Mouse (Mus musculus) embryonic facial prominence, embryonic 14.5 days (tissue): ENCODE measurements around the gene Otop1. TPM values are rescaled to one million over a fixed set of nuclear protein-coding genes. Genes with fewer than 3 reads are reported as not detected.

Source experiments
- ATAC-seq: fragments of 200-750 bp; cut with Nextera tagmentation; 2 replicates; pipeline ENCODE4 v1.8.0; 2017; ENCODE audit warnings: low read depth, moderate number of reproducible peaks, moderate TSS enrichment
- DNase-seq: peaks from one replicate; pipeline ENCODE4 v3.0.0-alpha.2; 2015; ENCODE audit warnings: low spot score
- H3K27ac ChIP-seq: fragments of 300-500 bp; sonication (generic); replicated peaks from 2 replicates; pipeline ENCODE4 v1.5.1; 2014; ENCODE audit warnings: low read depth, mild to moderate bottlenecking, low read length, moderate library complexity
- H3K27me3 ChIP-seq: fragments of 300-500 bp; sonication (generic); replicated peaks from 2 replicates; pipeline ENCODE4 v1.6.1; 2014; ENCODE audit warnings: low read length; ENCODE audit not compliant: control insufficient read depth, insufficient read depth
- H3K36me3 ChIP-seq: fragments of 300-500 bp; sonication (generic); 2 replicates; pipeline ENCODE4 v1.6.1; 2014; ENCODE audit warnings: low read length, mixed read lengths; ENCODE audit not compliant: control insufficient read depth, insufficient read depth
- H3K4me1 ChIP-seq: fragments of 300-500 bp; sonication (generic); 2 replicates; pipeline ENCODE4 v1.6.1; 2014; ENCODE audit warnings: antibody characterized with exemption, low read length; ENCODE audit not compliant: control insufficient read depth, insufficient read depth
- H3K4me2 ChIP-seq: fragments of 300-500 bp; sonication (generic); 2 replicates; pipeline ENCODE4 v1.6.1; 2014; ENCODE audit warnings: low read depth, mild to moderate bottlenecking, low read length, moderate library complexity, mixed read lengths
- H3K4me3 ChIP-seq: fragments of 300-500 bp; sonication (generic); 2 replicates; pipeline ENCODE4 v1.5.1; 2014; ENCODE audit warnings: low read depth, mild to moderate bottlenecking, low read length
- H3K9ac ChIP-seq: fragments of 300-500 bp; sonication (generic); 2 replicates; pipeline ENCODE4 v1.6.1; 2014; ENCODE audit warnings: low read depth, mild to moderate bottlenecking, low read length, moderate library complexity, mixed read lengths
- H3K9me3 ChIP-seq: fragments of 300-500 bp; sonication (generic); 2 replicates; pipeline ENCODE4 v1.6.1; 2016; ENCODE audit warnings: low read length; ENCODE audit not compliant: control insufficient read depth
- WGBS: fragments of 180-500 bp; shearing (Covaris S2); extraction: QIAGEN DNeasy Blood & Tissue Kit; methylation state at CpG from one replicate; pipeline ENCODE4 v1.1.7; 2014; 5-methylcytosine and 5-hydroxymethylcytosine counted together
- polyA plus RNA-seq: library from polyadenylated mRNA; unstranded; fragments of >200 nt; fragmentation: Nextera tagmentation; extraction: Ambion mirVana; gene quantifications from 2 replicates; pipeline ENCODE4 v1.2.1, GENCODE M21; 2014

Gene Otop1
- polyA plus RNA-seq, 1 experiment from 2014 or later, result 0.22 TPM

DNA sequence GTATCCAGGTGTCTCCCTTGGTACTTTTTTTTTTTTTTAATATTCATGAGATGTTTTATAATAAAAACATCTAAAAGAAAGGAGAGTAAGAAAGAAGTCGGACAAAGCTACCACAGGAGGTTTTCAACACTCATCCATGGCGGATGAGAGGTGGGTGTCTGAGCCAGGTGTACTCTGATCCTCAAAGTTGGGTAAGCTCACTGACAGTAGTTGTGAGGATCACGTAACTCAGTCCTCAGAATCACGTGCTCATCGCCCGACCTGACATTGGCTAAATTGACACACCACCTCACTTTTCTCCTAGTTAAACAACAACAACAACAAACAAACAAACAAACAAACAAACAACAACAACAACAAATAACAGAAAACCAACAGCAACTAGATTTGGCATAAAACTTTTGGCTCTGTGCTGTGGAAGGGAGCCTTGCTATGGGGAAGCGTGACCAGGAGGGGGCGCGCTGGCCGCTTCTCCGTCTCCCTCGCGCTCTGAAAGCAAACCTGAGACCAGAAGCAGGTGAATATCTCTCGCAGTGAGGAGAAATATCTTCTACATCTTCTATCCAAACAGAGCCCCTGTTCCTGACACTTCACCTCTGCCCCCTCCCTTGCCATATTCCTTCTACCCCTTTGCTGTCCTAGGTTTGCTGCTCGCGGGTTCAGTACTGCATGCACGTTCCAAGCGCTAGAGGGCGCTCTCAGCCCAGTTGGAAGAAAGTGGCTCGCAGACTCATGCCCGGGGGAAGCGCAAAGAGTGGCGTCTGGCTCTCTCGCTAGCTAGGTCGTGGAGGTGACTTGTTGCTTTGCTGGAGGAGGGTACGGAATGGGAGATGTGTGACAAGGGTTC lies 31.7 kb downstream of the Otop1 start:
- peak; percentile 90 for DNase-seq
- Histone ChIP-seq H3K4me2 (peak overlapping the region; percentile 62), H3K27ac (no peak overlapping the region), H3K4me1 (no peaks in the 10 kb centered on the region), H3K9ac (peak overlapping the region; percentile 46; the same call in 1 of the 2 replicates), H3K27me3 (no peaks in the 10 kb centered on the region), H3K9me3 (no peaks in the 10 kb centered on the region), H3K4me3 (peak overlapping the region; percentile 39), H3K36me3 (no peaks in the 10 kb centered on the region)
- WGBS, result 9% methylated on average over 26 of the region's 26 CpGs
- ATAC-seq, result peak; percentile 87

GRCm38 (mm10) chr5:38308873-38309272 lies 33.1 kb downstream of the Otop1 start:
- Histone ChIP-seq H3K36me3 (no peaks in the 10 kb centered on the region), H3K9ac (no peak overlapping the region), H3K4me1 (no peaks in the 10 kb centered on the region), H3K4me2 (no peak overlapping the region), H3K4me3 (no peak overlapping the region), H3K27me3 (no peaks in the 10 kb centered on the region), H3K27ac (no peak overlapping the region), H3K9me3 (no peaks in the 10 kb centered on the region)
- WGBS, result 49% methylated on average over 5 of the region's 5 CpGs
- ATAC-seq (peak; percentile 53; the same call in 1 of the 2 replicates), DNase-seq (peak; percentile 45)

DNA sequence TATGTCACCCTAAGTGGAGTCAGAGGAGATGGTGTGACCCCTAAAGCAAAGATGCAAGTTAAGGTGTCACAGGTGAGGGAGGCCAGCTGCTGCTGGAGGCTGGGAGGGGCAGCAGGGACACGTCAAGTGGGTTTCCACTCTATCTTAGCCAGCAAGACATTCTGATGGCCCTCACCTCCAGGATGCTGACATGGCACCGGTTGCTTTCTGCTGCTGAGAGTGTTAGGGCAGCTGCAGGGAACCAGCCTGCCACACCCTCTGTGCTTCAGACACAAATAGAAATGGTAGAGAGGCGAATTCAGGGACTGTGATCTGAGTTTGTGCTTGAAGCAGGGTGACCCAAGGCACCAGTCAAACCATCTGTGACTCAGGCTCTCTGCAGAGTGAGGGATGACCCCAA lies 34.0 kb downstream of the Otop1 start:
- Histone ChIP-seq H3K4me3 (no peak overlapping the region), H3K9me3 (no peaks in the 10 kb centered on the region), H3K4me2 (no peak overlapping the region), H3K27ac (no peak overlapping the region), H3K27me3 (no peaks in the 10 kb centered on the region), H3K4me1 (no peaks in the 10 kb centered on the region), H3K36me3 (no peaks in the 10 kb centered on the region), H3K9ac (no peak overlapping the region)
- DNase-seq (no peak), ATAC-seq (no peak)
- 63% methylated on average over 3 of the region's 3 CpGs for WGBS

DNA sequence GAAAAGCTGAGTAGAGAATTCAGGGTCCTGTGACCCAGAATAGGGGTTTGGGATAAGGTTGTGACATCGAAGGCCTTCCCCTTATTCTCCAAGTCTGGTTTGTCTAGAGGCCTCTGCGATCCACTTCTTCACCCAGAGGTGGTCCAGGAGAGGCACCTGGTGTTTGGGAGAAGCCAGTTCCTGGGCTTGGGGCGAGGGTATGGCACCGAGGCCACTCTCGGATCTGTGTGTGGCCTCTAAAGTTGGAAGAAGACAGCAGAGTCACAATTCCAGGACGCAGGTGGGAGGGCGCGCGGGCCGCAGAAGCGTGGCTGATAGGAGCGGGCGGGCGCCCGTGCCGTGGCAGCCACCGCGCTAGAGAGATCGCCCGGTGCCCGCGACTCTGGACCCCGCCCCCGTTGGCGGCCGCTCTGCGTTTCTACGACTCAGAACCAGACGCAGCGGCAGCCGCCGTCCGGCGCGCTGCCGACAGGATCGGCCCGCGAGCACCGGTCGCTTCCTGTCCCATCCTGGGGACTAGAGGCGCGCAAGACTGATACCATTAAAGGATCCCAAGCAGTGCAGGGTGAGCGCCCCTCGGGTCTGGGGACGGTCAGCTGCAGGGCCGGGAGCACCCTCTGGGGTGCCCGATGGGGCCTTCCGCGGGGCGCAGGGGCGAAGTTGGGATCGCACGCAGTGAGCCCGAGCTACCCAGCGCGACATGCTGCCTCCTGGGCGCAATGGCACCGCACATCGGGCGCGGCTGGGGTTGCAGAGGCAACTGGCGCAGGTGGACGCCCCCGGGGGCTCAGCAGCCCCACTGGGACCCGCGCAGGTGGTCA lies 43.4 kb downstream of the Otop1 start, which contains the start of gene Drd5:
Drd5 (plus strand) TSS at position 402 of the 821 bp plus-strand sequence.
- Histone ChIP-seq H3K9me3 (peaks cover 6% of the 10 kb centered on the region; the same call in 1 of the 2 replicates), H3K27me3 (peaks cover 44% of the 10 kb centered on the region), H3K4me2 (peak within 1 kb of the TSS; percentile 81), H3K27ac (no peak within 1 kb of the TSS), H3K9ac (peak within 1 kb of the TSS; percentile 51; the same call in 1 of the 2 replicates), H3K4me1 (no peaks in the 10 kb centered on the region), H3K36me3 (no peaks in the 10 kb centered on the region), H3K4me3 (peak within 1 kb of the TSS; percentile 44)
- ATAC-seq (peak; percentile 44; the same call in 1 of the 2 replicates), DNase-seq (no peak)
- WGBS, result 2% methylated on average over 25 of the region's 67 CpGs

GRCm38 (mm10) chr5:38333381-38333780 lies 57.6 kb downstream of the Otop1 start:
- H3K9ac ChIP-seq, result no peak overlapping the region
- H3K9me3 ChIP-seq, result no peaks in the 10 kb centered on the region
- DNase-seq, result no peak
- H3K4me2 ChIP-seq, result no peak overlapping the region
- ATAC-seq, result no peak; the same call in 1 of the 2 replicates
- no peak overlapping the region for H3K4me3 ChIP-seq
- H3K36me3 ChIP-seq, result no peaks in the 10 kb centered on the region
- H3K27me3 ChIP-seq, result no peaks in the 10 kb centered on the region
- no peaks in the 10 kb centered on the region for H3K4me1 ChIP-seq
- no peak overlapping the region for H3K27ac ChIP-seq
- 52% methylated on average over 4 of the region's 4 CpGs for WGBS

DNA sequence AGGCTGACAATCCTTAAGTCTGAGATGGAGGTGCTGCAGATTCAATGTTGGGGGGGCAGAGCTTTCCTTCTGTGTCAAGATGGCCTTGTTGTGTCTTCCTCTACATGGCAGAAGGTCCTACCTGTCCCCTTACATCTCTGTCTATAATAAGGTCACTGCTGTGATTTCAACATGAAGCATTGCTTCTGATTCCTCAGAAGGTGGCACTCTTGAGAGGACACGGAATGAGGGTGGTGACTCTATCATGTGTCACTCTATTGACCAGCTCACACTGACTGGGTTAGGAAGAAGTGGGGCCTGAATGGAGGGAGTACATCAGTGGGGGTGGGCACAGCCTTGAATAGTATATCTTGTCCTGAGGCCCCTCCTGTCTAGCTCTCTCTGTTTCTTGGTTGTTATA lies 58.8 kb downstream of the Otop1 start:
- Histone ChIP-seq H3K36me3 (no peaks in the 10 kb centered on the region), H3K9ac (no peak overlapping the region), H3K9me3 (no peaks in the 10 kb centered on the region), H3K27me3 (no peaks in the 10 kb centered on the region), H3K4me1 (no peaks in the 10 kb centered on the region), H3K4me2 (no peak overlapping the region), H3K27ac (no peak overlapping the region), H3K4me3 (no peak overlapping the region)
- DNase-seq (no peak), ATAC-seq (no peak)
- 29% methylated on average over 1 of the region's 1 CpGs for WGBS

- no peak for ATAC-seq
- Histone ChIP-seq H3K4me2 (no peak overlapping the region), H3K9ac (no peak overlapping the region), H3K9me3 (no peaks in the 10 kb centered on the region), H3K27me3 (no peaks in the 10 kb centered on the region), H3K36me3 (no peaks in the 10 kb centered on the region), H3K27ac (no peak overlapping the region), H3K4me1 (no peaks in the 10 kb centered on the region), H3K4me3 (no peak overlapping the region)
- 59% methylated on average over 3 of the region's 3 CpGs for WGBS
- DNase-seq, result no peak
Observed at GRCm38 (mm10) chr5:38343101-38343500, 67.3 kb downstream of the Otop1 start.

DNA sequence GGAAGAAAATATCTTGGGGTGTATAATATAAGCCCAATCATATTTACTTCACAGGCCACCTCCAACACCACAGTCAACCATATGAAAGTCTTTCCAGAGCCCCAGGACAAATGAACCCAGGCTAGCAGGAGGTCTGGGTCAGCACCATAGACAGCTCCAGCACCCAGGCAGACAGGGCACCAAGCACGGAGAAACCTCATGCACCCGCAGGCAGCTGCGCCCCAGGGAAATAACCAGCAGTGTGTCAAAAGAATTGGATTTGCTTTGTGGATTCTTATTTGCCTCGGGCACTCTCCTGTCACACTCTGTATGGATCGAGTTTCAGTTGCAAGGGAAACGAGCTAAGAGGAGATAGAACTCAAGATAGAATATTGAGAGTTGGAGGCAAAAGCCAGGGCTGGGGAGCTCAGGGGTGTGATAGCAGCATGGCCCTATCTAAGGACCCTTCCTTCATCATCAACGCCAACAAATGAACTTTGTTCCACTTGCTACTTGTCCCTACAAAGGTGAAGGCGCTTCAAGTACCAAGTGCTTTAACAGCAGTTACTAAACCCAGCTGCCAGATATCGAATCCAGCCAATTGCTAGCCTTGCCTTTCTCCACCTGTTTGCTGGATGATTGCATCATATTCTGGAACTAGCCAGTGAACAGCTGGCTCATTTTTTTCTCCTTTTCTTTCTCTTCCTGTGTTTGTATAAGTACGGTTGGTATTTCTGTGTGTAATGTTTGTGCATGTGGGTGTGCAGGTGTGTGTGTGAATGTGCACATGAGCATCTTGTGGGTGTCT lies 71.1 kb downstream of the Otop1 start:
- Histone ChIP-seq H3K4me2 (no peak overlapping the region), H3K9me3 (no peaks in the 10 kb centered on the region), H3K36me3 (no peaks in the 10 kb centered on the region), H3K4me3 (no peak overlapping the region), H3K27me3 (no peaks in the 10 kb centered on the region), H3K27ac (no peak overlapping the region), H3K4me1 (no peaks in the 10 kb centered on the region), H3K9ac (no peak overlapping the region)
- ATAC-seq (0 out of 2 replicates have a peak, but pooled peaks have one; percentile 18), DNase-seq (peak; percentile 56)
- 24% methylated on average over 10 of the region's 10 CpGs for WGBS
